25 mouse cellular contexts compared by ENCODE assay signal in the genomic region with DNA sequence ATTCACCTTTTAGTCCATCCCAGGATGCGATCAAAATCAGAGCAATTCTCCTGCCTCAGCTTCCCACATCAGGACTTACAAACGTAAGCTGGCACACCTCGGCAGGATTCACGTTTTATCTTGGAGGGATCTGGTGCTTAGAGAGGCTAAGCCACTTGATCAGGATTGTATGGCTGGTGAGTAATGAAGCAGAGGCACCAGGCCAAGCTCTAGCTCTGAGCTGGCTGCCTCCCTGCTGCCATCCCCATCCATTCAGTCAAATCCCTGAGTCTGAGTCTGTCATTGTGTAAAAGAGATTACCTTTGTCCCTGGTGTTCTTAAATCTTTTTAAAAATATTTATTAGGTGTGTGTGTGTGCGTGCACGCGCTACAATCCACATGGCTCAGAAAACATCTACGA.
"Had no signal": no experiment of that assay in that cellular context is flagged by ENCODE, and none has a peak within 500 bp of the region (broad histone marks: within the 10 kb centered on the region; RNA-seq: fewer than 3 reads in every experiment).

No protein-coding gene starts in this region.

- H3K36me3 ChIP-seq: limb, embryonic 10.5 days; limb, embryonic 13.5 days; liver, embryonic 12.5 days; liver, embryonic 15.5 days; lung, embryonic 15.5 days; midbrain, embryonic 10.5 days; midbrain, embryonic 13.5 days; neural tube, embryonic 13.5 days had no signal

- DNase-seq: kidney, adult 2 months; kidney, postnatal 25 days; liver; lung, adult 18-20 months; lung, postnatal 10 days; lung, postnatal 36 days; retina, postnatal 1 day; right cerebral cortex, postnatal 4 days; thymus, adult 2 months; thymus, postnatal 14 days; thymus, postnatal 4 days had no signal

- H3K4me2 ChIP-seq: limb, embryonic 13.5 days; liver, embryonic 12.5 days; liver, embryonic 15.5 days; lung, embryonic 15.5 days; midbrain, embryonic 13.5 days; neural tube, embryonic 13.5 days had no signal

- H3K27ac ChIP-seq: kidney, postnatal 0 days; left cerebral cortex, adult 2 months; limb, embryonic 10.5 days; limb, embryonic 13.5 days; liver, embryonic 12.5 days; liver, embryonic 15.5 days; lung, embryonic 15.5 days; midbrain, embryonic 10.5 days; midbrain, embryonic 13.5 days; neural tube, embryonic 13.5 days; stomach, postnatal 0 days had no signal

- H3K9ac ChIP-seq: limb, embryonic 13.5 days; liver, embryonic 12.5 days; liver, embryonic 15.5 days; lung, embryonic 15.5 days; midbrain, embryonic 13.5 days; neural tube, embryonic 13.5 days had no signal

- H3K27me3 ChIP-seq: limb, embryonic 13.5 days; liver, embryonic 12.5 days; liver, embryonic 15.5 days; lung, embryonic 15.5 days; megakaryocyte, embryonic 14.5 days; midbrain, embryonic 13.5 days; neural tube, embryonic 13.5 days had no signal

- H3K9me3 ChIP-seq: limb, embryonic 10.5 days; limb, embryonic 13.5 days; liver, embryonic 12.5 days; liver, embryonic 15.5 days; lung, embryonic 15.5 days; megakaryocyte, embryonic 14.5 days; midbrain, embryonic 10.5 days; midbrain, embryonic 13.5 days; neural tube, embryonic 13.5 days had no signal

- ATAC-seq: liver, embryonic 12.5 days; midbrain, embryonic 13.5 days; midbrain, embryonic 16.5 days had no signal

- H3K4me3 ChIP-seq: left cerebral cortex, adult 2 months; limb, embryonic 10.5 days; limb, embryonic 13.5 days; liver, embryonic 12.5 days; liver, embryonic 15.5 days; lung, embryonic 15.5 days; megakaryocyte, embryonic 14.5 days; midbrain, embryonic 10.5 days; midbrain, embryonic 13.5 days; myocyte; neural tube, embryonic 13.5 days had no signal

- H3K4me1 ChIP-seq: limb, embryonic 10.5 days; limb, embryonic 13.5 days; liver, embryonic 12.5 days; liver, embryonic 15.5 days; lung, embryonic 15.5 days; megakaryocyte, embryonic 14.5 days; midbrain, embryonic 10.5 days; midbrain, embryonic 13.5 days; neural tube, embryonic 13.5 days had no signal
